Mouse (Mus musculus) 416B (cell line): ENCODE data around the gene Kdm6b.

ENCODE experiments used
- DNase-seq: peaks from one replicate; pipeline ENCODE4 v3.0.0; 2011; ENCODE audit warnings: low read depth

Gene Kdm6b

DNA sequence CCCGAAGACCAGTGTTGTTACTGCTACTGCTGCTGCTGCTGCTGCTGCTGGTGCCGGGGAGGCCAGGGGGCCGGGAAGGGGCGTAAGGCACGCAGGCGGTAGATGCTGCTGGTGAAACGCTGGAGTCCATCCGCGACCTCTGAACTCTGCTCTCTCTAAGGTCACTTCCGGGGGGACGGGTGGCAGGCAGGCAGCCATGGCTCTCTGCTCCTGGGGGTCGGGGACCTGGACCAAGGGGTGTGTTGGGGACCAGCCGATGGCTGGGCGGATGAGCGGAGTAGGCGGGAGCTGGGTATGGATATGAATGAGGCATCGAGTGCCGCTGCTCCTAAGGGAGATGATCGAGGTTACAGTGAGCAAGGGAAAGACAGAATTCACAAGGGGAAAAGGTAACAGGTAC is 7.2 kb downstream of the Kdm6b start:
- DNase-seq: no peak

DNA sequence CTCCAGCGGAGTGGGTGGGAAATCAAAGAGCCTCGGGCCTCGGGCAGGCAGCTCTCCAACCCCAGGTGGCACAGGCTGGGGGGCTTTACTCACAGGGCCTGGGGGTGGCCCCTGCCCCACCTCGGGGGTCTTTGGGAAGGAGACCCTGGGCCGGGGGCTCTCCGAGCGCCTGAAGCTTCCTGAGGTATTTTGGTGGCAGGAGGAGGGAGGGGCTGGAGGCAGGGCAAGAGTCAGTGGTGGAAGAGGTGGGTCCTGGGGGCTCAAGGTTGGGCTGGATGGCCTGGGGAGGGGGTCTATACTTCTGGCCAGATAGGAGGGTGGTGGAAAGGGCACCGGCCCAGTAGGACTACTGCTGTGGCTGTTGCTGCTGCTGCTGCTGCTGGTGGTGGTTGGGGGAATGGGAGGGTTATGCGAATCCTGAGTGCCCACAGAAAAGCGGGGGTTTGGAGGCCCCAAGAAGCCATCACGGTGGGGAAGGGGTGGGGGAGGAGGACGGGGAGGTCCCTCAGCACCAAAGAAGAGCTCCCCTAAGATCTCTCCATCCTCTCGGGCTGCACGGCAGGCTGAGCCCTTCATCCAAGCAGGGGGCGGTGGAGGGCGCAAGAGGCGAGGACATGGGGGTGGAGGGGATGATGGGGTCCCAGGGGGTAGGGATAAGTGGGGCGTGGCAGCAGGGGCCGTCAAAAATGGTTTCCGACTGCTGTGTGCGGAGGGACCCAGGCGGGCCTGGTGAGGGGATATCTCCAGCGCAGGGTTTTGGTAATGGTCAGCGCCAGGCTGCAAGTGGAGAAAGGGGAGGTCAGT is 7.9 kb downstream of the Kdm6b start:
- no peak for DNase-seq

DNA sequence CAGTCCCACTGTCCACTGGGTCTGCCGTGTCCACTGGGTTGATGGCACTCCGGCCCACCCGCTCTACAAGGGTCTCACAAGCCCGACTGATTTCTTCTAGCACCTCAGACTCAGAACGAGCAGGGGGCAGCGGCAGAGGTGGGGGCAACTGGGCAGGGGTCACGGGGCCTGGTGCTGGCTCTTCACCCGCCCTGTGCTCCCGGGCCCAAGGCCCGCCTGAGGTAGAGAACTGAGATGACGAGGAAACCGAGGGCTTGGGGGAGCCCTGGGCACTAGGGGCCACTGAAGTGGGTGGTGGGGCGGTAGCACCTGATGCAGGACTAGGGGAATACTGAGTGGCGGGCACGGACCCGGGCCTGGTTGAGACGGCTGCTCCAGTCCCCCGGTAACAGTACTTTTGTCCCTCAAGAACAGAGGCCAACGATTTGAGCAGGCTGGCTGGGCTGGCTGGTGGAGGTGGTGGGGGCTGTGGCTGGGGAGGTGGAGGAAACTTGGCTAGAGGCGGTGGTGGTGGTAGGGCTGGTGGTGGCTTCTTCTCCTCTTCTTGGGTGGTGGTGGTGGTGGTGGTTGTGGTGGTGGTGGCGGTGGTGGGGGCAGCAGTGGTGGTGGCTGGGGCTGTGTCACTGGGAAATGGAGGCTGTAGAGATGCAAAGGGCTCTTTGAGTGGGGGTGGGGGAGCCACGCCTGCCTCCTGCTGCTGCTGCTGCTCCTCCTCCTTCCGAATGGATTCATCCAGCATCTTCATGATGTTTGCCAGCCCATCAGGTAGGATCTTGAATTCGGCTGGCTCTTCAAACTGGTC is 8.7 kb downstream of the Kdm6b start:
- DNase-seq: no peak

DNA sequence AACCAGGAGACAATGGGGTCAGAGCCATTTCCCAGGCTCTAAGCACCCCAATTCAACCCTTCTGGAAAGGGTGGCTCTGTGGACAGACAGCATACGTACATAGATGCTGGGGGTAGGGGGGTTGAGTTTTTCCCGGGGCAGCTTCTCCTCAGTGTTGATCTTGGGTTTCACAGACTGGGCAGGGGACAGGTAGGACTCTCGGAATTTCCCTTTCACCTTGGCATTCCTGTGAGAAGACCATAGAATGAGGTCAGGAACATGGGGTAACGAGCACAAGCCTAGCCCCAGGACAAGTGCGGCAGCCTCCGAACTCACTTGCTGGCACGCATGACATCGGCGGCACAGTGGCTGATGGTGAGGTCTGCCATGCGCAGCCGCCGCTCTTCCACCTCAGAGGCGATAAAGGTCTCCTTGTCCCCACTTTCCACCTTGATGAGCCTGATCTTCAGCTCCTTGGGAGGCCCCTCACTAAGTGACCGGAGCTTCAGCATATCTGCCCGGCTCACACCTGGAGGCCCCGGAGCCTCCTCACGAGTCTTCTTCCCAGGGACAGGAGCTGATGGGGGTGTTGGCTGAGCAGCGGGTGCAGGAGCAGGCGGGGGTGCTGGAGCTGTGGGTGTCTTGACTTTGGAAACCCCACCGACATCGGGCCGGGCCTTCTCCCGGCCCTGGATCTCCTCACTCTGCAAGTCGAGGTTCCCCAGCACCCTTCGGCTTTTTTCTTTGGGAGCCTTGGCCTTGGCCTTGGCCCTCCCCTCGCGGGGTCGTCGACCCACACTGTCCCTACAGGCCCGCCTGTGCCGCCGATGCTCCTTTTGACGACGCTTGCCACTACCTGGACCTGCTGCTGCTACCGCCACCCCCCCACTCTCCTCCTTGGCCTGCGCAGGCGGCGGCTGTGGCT is 9.5 kb downstream of the Kdm6b start:
- DNase-seq: no peak

DNA sequence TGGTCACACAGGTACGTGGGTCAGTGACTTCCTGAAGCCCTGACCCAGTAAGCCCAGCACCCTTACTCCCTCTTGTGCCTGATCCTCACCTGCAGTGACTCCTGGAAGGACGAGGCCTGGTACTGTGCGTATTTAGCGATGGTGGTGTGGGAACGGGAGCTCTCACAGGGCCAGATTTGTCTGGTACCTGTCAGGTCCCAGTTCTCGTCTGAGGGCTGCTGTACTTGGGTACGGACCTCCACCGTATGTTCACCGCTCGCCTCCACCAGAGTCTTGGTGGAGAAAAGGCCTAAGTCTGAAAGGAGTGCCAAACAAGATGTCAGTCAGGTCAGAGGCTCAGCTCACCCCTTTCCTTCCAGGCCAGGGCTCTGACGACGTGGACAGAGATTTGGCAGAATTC is 11.5 kb downstream of the Kdm6b start:
- DNase-seq: no peak

DNA sequence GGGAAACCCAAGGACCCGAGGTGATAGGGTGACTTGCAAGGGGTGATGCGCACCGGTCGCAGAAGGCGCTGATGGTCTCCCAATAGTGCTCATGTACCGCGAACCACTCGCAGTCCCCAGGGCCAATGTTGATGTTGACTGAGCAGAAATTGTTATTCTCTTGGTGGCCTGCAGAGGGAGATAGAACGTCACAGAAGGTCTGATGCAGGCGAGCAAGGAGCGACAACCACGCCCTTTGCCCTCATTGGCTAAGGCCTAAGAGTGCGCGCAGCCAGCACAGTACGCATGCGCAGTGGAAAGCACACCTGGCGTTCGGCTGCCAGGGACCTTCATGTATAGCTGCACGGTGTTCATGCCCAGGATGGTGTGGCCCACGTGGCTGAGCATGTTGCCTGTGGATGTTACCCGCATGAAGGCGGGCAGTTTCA is 12.3 kb downstream of the Kdm6b start:
- peak; percentile 77 for DNase-seq

DNA sequence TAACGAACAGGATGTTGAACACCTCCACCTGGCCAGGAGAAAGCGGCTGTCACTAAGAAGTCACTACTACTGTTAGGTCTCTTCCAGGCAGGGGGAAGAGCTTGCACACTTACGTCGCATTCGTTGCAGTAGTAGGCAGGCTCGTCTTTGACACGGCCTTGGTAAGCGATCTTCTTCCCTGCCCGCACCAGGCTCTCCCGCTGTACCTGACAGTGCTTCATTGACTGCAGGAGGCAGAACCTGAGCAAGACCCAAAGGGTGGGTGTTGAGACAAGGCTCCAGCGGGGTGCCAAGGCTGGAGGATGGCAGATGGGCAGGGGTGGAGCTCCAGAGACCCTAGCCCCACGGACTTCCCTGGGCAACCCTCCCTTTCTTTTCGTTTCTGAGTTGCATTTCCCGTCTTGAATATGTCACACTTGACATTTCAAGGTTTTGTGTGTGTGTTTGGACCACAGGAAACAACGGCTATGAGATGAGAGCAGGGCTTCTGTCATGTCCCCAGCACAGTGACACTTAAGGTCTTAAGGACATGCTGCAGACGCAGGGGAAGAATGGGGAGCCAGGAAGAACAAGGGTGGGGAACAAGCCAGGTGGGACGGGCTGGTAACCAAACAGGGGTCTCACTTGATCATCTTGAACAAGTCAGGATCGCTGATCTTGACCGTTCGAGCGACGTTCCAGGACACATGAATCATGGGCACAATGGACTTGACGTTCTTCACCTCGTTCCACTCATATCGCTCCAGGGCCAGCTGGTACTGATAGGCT is 13.2 kb downstream of the Kdm6b start:
- DNase-seq: no peak

DNA sequence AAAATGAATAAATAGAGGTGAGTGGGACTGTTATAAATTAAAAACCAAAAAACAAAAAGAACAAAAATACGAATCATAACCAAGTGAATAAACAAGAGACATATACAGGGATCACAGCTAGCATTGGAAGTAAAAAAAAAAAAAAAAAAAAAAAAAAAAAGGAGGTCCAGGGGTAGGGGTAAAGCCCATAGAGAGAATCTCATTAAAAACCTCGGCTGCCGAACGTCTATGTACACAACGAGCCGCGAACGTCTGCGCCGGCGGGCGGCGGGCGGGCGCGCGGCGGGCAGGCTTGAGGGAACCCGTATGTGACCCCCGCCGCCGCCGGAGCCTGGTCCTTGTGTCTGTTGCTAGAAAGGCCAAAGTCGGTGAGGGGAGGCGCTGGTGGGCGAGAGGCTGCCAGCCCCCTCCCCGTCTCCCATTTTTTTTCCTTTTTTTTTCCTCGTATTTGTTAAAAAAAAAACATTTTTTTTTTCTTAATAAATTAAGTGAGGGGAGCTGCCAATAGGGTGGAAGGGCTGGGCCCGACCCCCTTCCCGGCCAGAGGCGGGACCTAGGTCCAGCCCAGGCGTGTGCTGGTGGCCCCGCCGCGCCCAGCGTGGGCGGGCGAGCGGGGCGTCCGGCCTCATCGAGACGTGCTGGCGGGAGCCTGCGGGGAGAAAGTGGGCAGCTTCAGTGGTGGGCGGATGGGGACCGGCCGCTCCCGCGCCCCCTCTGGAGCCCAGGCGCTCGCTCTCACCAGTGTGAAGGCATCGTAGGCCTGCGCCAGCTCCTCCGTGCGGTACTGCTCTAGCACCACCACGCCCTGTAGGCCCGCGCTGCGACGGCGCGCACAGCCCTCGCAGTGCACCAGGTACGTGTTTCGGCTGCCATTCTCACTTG is 14.0 kb downstream of the Kdm6b start:
- no peak for DNase-seq

DNA sequence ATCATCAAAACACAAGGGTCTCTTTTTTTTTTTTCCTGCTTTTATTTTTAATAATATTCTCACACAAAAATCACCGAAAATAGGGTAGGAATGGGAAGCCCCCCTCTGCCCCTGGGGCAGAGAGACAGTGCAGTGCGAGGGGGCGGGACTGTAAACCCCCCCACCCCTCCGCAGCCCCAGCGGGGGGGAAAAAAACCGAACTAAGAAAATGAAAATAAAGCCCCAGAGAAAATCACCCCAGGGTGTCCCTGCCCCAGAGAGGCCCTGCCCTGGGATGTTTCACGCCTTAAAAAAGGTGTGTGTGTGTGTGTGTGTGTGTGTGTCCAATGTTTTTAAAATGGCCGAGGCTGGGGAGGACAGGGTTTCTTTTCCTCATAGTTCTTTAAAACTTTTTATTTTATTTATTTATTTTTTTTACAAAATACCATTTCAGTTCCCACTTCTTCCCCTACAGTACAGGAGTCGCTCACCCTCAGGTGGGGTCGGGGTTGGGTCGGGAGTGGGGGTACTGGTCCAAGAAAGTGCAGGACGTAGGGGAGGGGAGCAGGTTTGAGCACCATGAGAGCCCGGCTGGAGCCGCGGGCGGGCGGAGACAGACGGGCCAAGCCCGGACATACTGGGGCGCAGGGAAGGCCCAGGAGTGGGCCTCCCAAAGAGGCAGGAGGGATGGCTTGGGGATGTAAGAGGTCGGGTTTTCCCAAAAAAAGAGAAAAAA is 14.8 kb downstream of the Kdm6b start:
- DNase-seq: no peak

DNA sequence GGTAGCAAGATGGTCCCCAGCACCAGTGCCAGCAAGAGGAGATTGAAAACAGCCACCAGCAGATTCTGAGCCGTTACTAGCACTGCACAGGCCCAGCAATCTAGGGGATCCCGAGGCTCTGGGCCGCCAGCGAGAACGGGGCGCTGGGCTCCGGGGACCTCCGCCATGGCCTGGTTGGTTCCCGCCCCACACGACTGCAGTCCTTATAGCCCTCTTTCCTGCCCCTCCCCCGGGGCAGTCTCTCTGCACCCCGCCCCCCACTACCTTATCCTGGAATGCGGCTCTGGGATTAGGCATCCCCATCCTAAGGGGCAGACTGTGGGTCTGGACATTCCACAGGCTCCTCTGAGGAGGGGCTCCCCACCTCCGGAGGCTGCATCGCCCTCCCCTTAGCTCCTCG is 15.4 kb downstream of the Kdm6b start, which contains the start of gene Tmem88:
Tmem88 (minus strand) TSS at position 176 of the 400 bp plus-strand sequence.
- no peak for DNase-seq

DNA sequence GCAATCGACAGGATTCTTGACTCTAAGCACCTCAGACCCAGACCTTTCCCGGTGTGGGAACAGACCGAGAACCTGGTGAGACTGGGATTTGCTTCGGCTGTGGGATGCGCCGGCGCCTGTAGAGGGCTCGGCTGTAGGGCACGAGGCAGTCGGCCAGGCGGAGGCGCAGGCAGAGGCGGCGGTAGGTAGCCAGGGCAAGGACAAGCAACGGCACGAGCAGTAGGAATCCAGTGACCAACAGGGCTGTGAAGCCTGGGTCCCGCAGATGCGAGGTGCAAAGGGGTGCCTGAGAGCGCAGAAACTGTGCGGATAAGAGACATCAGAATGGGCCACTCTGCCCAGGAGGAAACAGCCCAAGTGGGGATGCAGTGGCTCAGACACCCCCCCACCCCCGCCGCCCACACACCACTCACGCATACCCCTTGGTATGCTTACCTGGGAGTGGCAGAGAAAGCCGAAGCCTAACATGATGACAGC is 15.9 kb downstream of the Kdm6b start:
- no peak for DNase-seq

DNA sequence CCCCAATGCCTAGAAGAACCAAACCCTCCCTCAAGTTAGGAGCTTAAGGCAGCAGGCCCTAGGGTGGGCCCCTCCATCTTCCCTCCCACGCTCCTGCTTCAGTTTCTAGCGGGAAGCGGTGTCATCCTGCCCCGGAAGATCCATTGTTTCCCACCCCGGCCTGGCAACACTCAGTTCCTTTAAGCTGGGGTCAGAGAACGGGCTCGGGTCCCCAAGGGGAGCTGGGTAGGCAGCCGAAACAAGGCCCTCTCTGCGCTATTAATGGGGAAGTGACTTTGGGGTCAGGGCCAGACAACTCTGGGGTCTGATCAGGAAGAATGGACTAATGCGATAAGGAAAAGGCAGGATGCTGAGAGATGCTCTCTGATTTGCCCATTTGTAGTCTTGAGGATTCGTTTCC is 16.7 kb downstream of the Kdm6b start:
- DNase-seq: peak; percentile 54

DNA sequence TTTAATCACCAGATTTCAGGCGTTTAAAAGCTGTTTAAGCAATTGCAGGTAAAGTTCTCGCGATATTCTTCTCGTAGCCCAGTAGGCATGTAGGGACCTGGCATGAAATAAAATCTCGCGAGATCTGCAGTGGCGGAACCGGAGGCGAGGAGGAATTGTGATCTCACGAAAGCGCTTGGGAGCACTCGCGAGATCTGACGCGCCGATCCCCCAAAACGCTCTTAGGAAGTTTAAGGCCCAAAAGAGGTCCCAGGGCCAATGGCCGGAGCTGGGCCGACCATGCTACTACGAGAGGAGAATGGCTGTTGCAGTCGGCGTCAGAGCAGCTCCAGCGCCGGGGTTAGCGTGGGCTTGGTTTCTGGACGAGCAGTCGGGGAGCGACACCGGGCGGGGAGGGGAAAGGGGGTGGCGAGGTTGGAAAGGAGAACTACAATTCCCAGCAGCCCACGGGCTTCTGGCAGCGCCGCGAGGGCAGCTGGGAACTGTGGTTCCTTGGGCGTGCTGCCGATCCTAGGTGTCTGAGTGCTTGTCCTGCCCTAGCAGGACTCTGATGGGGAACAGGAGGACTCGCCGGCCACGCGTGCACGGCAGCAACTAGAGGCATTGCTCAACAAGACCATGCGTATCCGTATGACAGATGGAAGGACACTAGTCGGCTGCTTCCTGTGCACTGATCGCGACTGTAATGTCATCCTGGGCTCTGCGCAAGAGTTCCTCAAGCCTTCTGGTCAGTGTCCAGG is 17.7 kb downstream of the Kdm6b start:
- DNase-seq: peak; percentile 100

DNA sequence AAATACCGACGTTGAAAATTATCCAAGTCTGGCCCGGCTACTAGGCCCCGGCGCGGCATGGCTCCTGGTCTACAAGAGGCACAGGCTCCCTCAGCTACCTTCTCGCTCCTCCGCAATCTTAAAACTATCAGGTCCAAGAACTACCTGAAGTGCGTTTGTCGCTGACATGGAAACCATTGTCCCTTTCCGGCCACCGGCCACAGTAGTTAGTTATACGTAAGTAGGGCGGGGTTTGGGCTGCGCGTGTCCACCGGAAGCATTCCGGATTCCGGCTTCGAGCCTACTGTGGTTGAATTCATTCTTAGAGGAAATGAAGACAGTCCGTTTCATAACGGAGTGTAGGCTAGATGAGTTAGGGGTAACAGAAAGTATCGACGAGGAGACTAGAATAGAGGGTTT is 18.2 kb downstream of the Kdm6b start, which contains the start of the genes Naa38 and Cyb5d1:
Naa38 (plus strand) TSS at position 253 of the 399 bp plus-strand sequence.
Cyb5d1 (minus strand) TSS at position 397 of the 399 bp plus-strand sequence.
- DNase-seq: peak; percentile 97

DNA sequence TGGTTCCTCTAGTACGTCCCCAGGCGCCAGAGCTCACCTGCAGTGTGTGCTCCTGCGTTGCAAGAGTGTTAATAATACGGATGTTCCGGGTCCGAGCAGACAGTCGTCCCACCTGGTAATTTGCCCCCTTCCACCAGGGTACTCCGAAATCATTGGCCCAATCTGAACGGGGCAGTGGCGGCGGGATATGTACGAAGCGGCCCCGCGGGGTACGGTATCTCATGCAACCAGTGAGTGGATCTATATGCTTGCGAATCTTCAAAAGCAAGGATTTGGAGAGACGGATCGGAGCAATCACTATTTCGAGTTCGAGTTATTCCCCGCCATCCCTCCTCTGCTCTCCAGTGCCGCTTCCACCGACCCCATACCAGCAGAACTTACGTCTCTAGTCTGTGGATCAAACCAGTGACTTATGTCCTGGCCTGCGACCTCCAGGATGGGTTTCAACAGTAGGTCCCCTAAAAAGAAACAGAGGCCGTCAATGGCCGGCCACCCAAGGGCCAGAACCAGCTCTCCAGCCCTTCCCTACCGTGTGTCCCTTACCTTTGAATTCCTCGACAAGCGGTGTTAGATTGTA is 18.8 kb downstream of the Kdm6b start:
- peak; percentile 36 for DNase-seq

DNA sequence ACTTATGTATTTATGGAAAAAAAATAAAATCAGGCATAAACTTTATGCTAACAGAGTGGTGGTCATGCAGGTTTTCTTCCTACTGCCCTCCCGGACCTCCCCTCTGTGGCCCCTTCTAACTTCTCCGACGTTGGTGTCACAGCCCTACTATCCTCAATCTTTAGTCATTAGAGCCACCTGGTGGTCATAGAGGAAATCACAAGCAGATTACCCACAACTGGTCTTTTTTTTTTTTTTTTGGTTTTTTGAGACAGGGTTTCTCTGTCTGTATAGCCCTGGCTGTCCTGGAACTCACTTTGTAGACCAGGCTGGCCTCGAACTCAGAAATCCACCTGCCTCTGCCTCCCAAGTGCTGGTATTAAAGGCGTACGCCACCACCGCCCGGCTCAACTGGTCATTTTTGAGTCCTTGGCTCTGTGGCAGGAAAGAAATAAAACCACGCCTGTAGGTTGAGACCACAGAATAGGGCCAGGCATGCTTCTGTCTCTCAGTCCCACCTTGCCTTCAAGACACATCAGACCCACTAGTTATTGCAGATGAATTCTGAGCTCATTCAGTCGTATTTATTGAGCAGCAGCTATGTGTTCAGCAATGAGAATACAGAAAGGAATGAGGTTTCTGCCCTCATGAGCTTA is 23.0 kb downstream of the Kdm6b start:
- DNase-seq: peak; percentile 81

DNA sequence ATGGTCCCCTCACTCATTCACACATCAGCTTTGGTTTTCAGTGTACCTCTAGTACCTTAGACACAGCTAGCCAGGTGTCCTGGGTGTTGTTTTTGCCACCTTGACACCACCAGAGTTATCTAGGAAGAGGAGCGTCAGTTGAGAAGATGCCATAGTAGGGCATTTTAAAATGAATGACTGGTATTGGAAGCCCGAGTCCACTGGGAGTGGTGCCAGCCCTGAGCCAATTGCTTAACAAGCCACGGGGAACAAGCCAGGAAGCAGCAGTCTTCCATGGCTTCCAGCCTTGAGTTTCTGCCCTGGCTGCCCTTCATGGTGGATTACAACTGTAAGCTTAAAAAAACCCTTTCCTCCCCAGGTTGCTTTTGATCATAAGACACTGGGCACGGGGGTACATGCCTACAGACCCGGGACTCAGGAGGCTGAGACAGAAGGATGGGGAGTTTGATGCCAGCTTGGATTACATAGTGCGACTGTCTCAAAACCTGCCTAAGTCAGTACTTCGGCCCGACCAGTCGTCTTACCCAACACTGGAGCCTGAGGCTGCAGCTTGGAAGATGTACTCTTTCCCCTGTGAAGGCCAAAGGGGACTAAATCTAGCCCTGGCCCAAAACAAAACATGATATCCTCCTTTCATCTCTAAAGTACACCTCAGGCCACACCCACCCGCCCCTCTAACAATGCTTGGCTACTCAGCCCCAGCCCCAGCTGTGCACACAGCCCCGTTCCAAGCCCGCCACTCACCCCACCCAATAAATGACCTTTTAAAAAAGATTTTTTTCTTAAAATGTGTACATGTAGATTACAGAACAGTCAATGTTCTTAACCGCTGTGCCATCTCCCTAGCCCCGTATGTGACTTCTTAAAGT is 23.7 kb downstream of the Kdm6b start:
- no peak for DNase-seq
